Mouse (Mus musculus) ES-E14 (cell line): ENCODE results near the gene Npl. TPM values are rescaled to one million over a fixed set of nuclear protein-coding genes. Genes with fewer than 3 reads are reported as not detected.

Experiments
- DNase-seq: peaks from one replicate; pipeline ENCODE4 v3.0.0-alpha.2; 2013; ENCODE audit warnings: low read depth, low spot score
- H3K27ac ChIP-seq: 2 replicates; pipeline ENCODE4 v1.5.1; 2012; ENCODE audit warnings: low read depth, mild to moderate bottlenecking, low read length, moderate library complexity, mixed read lengths; ENCODE audit not compliant: poor library complexity, insufficient read depth, severe bottlenecking
- H3K36me3 ChIP-seq: 2 replicates; pipeline ENCODE4 v1.6.1; 2012; ENCODE audit warnings: mild to moderate bottlenecking, low read length, moderate library complexity, mixed read lengths; ENCODE audit not compliant: control insufficient read depth, poor library complexity, insufficient read depth, severe bottlenecking
- H3K4me1 ChIP-seq, 2 experiments: fragments of 150-350 bp in 1 of 2; sonication (generic) in 1 of 2; 2 replicates each; pipeline ENCODE4 v1.6.1; 2012; ENCODE audit warnings: low read length in 2 of 2, mild to moderate bottlenecking in 1 of 2, mixed read lengths in 1 of 2; ENCODE audit not compliant: control insufficient read depth in 2 of 2, insufficient read depth in 2 of 2, poor library complexity in 1 of 2
- H3K4me3 ChIP-seq, 2 experiments: fragments of 150-350 bp in 1 of 2; sonication (generic) in 1 of 2; 2 replicates each; pipeline ENCODE4 v1.5.1; 2012; ENCODE audit warnings: low read length in 2 of 2, low read depth in 1 of 2, mild to moderate bottlenecking in 1 of 2, mixed read lengths in 1 of 2; ENCODE audit not compliant: insufficient read depth in 1 of 2, poor library complexity in 1 of 2, severe bottlenecking in 1 of 2
- H3K9ac ChIP-seq: 2 replicates; pipeline ENCODE4 v1.6.1; 2012; ENCODE audit warnings: low read depth, mild to moderate bottlenecking, low read length, mixed read lengths; ENCODE audit not compliant: poor library complexity, insufficient read depth, severe bottlenecking
- H3K9me3 ChIP-seq: fragments of 150-350 bp; sonication (generic); 2 replicates; pipeline ENCODE4 v1.6.1; 2012; ENCODE audit warnings: low read depth, mild to moderate bottlenecking, low read length; ENCODE audit not compliant: control insufficient read depth, insufficient read depth
- CHD2 ChIP-seq: IDR thresholded peaks from 2 replicates; pipeline ENCODE4 v1.6.1; 2014; ENCODE audit warnings: mild to moderate bottlenecking, low read depth, low read length, inconsistent platforms
- HCFC1 ChIP-seq: IDR thresholded peaks from 2 replicates; pipeline ENCODE4 v1.6.1; 2012; ENCODE audit warnings: low read length, inconsistent platforms, borderline replicate concordance; ENCODE audit not compliant: insufficient read depth
- MAFK ChIP-seq: IDR thresholded peaks from 2 replicates; pipeline ENCODE4 v1.6.1; 2014; ENCODE audit warnings: mild to moderate bottlenecking, low read depth, low read length, inconsistent platforms; ENCODE audit not compliant: insufficient read depth
- ZC3H11A ChIP-seq: IDR thresholded peaks from 2 replicates; pipeline ENCODE4 v1.6.1; 2012; ENCODE audit warnings: low read depth, mild to moderate bottlenecking, inconsistent platforms, low read length, borderline replicate concordance
- ZNF384 ChIP-seq: IDR thresholded peaks from 2 replicates; pipeline ENCODE4 v1.6.1; 2012; ENCODE audit warnings: low read depth, low read length, inconsistent platforms
- in situ Hi-C, 2 experiments: fragments of 600-800 bp; cut with MboI; formaldehyde crosslinking; loops; one replicate each; pipeline ENCODE4 v1.15.1; 2025; ENCODE audit warnings: low sequenced_read_pairs in 2 of 2, inconsistent platforms in 1 of 2; ENCODE audit not compliant: unreplicated experiment in 2 of 2
- total RNA-seq: library from RNA; depleted of rRNA; stranded (reverse); fragments of 300-350 nt; gene quantifications from 2 replicates; pipeline ENCODE4 v1.2.3, GENCODE M21; 2012

The Npl gene
- total RNA-seq, 1 experiment: 15.6 TPM

DNA sequence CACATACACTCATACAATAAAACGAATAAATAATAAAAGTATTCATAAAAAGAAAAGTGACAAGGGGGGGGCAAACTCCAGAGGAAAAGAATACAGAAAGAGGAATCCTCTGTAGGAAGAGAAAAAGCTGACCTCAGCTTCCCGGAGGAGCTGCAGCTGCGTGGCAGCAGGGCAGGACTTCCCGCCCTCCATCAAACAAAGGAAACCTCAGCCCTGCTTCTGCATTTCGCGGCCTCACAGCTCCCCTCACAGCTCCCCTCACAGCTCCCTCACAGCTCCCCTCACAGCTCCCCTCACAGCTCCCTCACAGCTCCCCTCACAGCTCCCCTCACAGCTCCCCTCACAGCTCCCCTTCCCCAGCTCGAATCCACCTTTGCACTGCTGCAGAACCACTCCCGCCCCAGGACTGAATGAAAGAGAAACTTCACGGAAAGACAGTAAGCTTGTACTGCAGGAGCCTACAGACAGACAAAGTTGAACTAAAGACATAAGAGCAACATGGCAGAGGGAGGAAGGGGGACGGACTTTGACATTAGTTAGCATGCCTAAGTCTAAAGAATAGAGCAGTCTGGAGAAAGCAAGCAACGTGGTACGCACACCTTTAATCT is 17.5 kb downstream of the Npl start:
- TF ChIP-seq MAFK (peak; percentile 88), HCFC1 (no peak)
- no peaks in the 10 kb centered on the region for H3K9me3 ChIP-seq
- H3K4me3 ChIP-seq: peak overlapping the region; percentile 8 to 27; a peak in 2 of 4 replicates
- peak overlapping the region; percentile 52; the same call in 1 of the 2 replicates for H3K9ac ChIP-seq
- in situ Hi-C loops: no loop called here
- peak overlapping the region; percentile 93 for H3K27ac ChIP-seq
- H3K4me1 ChIP-seq: peaks cover 6 to 23% of the 10 kb centered on the region in 2 experiments; a peak in 3 of 4 replicates
- peak; percentile 24 for DNase-seq
- H3K36me3 ChIP-seq: no peaks in the 10 kb centered on the region

DNA sequence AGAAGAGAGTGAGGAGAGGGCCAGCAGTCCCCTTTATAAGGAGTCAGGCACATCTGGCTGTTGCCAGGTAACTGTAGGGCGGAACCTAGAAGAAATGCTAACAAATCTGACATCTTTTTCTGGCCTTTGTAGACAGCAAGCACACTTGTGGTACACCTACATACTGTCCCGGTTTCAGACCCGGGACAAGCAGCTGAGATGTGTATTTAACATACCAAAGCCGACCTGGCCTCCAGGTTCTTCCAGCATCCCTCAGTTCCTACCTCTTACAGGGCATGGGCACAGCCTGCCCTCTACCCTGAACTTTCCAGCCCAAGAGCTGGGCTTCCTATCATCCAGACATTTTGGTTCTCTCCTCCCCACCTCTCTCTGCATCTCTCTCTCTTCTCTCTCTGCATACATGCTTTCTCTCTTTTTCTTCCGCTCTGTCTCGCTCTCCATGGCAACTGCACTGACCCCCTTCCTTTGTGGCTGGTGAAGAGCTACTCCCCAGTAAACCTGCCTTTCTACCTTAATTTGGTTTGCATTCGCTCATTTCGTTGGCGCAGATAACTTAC is 18.1 kb downstream of the Npl start:
- peak overlapping the region; percentile 13; the same call in 1 of the 2 replicates for H3K9ac ChIP-seq
- peak overlapping the region; percentile 73; the same call in 1 of the 2 replicates for H3K27ac ChIP-seq
- H3K9me3 ChIP-seq: no peaks in the 10 kb centered on the region
- peak overlapping the region in 1 of 2 experiments; percentile 5; a peak in 1 of 4 replicates for H3K4me3 ChIP-seq
- H3K4me1 ChIP-seq: peaks cover 6 to 23% of the 10 kb centered on the region in 2 experiments; a peak in 3 of 4 replicates
- H3K36me3 ChIP-seq: no peaks in the 10 kb centered on the region
- no peak for DNase-seq
- in situ Hi-C loops: no loop called here
- TF ChIP-seq CHD2: no peak
- no peak for TF ChIP-seq MAFK
- TF ChIP-seq ZNF384: no peak
- no peak for TF ChIP-seq ZC3H11A
- no peak for TF ChIP-seq HCFC1

DNA sequence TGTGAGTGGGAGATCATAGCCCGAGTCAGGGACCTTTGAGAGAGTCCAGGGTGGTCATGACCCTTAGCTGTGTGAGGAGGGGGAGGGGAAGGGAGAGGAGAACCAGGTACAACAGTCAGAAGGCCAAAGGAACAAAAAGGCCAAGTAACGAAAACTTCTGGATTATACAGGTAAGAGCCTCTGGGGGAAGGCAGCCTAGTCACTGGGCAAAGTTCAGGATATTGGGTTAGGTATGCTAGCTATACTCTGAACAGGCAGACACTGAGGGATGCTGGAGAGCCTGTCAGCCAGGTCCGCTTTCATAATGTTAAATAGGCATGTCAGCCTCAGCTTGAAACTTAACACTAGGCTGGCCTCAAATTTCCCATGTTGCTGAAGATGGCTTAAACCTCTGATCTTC is 27.7 kb downstream of the Npl start:
- in situ Hi-C loops: no loop called here

DNA sequence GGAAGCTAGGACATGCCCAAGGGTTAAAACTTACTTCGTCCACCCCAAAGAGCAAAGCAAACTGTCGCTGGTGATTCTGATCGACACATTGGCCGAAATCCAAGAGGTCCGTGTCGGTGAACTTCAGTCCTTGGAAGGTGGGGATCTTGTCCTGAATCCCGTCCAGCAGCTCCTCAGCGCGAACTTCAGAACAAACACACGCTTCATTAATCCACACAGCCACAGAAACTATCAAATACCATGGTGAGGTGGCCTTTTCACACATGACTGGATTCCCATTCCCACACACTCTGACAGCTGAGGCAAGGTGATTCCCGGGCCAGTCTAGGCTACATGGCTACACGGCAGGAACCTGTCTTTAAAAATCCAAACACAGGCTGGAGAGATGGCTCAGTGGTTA is 34.5 kb downstream of the Npl start:
- DNase-seq: no peak
- in situ Hi-C loops: no loop called here
- TF ChIP-seq ZNF384 (no peak), ZC3H11A (no peak), HCFC1 (no peak), MAFK (no peak), CHD2 (no peak)

More for the DNA sequence above, 27.7 kb downstream of the Npl start:
- Histone ChIP-seq H3K9me3 (no peaks in the 10 kb centered on the region), H3K4me3 (no peak overlapping the region), H3K36me3 (no peaks in the 10 kb centered on the region), H3K4me1 (peaks cover 0 to 3% of the 10 kb centered on the region in 2 experiments; a peak in 1 of 4 replicates), H3K27ac (no peak overlapping the region), H3K9ac (no peak overlapping the region)
- no peak for DNase-seq
- TF ChIP-seq MAFK: no peak
- no peak for TF ChIP-seq ZNF384
- no peak for TF ChIP-seq ZC3H11A
- TF ChIP-seq HCFC1: no peak
- no peak for TF ChIP-seq CHD2

More for the DNA sequence above, 34.5 kb downstream of the Npl start:
- Histone ChIP-seq H3K27ac (no peak overlapping the region), H3K9me3 (no peaks in the 10 kb centered on the region), H3K9ac (no peak overlapping the region), H3K4me1 (no peaks in the 10 kb centered on the region; a peak in 1 of 4 replicates), H3K36me3 (no peaks in the 10 kb centered on the region), H3K4me3 (no peak overlapping the region)
